Mouse (Mus musculus): ENCODE results near the gene Sgsm3.

DNA sequence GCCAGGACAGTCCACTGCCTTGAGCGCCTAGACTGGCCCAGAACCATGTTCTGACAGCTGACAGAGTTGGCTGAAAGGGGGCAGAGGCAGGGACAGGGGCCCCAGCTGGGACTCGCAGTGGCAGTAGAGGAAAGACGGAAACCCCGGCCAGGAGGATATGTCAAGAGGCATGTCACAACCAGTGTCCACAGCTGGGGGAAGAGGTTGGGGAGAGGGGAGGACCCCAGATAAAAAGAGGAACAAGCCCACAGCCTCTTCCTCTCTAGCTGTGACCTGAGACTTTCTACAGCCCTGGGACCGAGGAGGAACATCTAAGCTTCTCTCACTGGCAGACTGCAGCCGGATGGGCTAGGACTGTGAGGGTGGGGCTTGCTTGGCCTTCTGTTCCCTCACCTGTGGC is 43.8 kb downstream of the Sgsm3 start:
- TF ChIP-seq EP300 (IDR thresholded peaks at IDR 0.05; ENCODE audit: low read depth) (no peak), CTCF (IDR thresholded peaks at IDR 0.05; ENCODE audit: low read depth) (no peak)
